Comparison of ENCODE assay signal across 9 mouse cellular contexts in the genomic region with DNA sequence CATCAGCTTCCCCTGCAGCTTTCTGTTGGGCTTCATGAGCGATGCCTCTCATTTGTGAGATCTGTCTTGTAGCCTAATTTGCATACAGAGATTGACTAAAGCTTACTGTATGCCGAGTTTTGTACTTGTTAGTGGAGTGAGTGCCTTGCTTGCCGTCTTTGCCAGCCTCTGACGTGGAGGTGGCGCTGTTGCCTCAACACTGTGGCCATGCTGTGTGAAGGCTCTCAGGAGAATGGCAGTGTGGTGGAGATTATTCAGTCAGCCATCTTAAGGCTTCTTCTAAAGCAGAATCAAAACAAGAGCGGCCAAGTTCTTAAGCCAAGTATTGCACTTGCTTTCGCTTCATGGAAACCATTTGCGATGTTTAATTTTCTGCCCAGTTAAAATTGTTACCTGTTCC. TPM values are rescaled to one million over a fixed set of nuclear protein-coding genes. Genes with fewer than 3 reads are reported as not detected.
DNase-seq lines count a peak whose midpoint lies in the region; ATAC-seq and TF ChIP-seq lines count a peak whose summit lies in the region.
"Had no signal": no experiment of that assay in that cellular context is flagged by ENCODE, and none has a peak within 500 bp of the region (broad histone marks: within the 10 kb centered on the region; RNA-seq: fewer than 3 reads in every experiment).

No protein-coding gene starts in this region.

- peak; percentile 56; the same call in 1 of the 2 replicates for TF ChIP-seq CTCF in cerebellum, adult 2 months (IDR thresholded peaks at IDR 0.05; ENCODE audit: borderline replicate concordance, insufficient read depth, low read depth, low read length)
- TF ChIP-seq CTCF in testis, adult 2 months (IDR thresholded peaks at IDR 0.05; ENCODE audit: control insufficient read depth, insufficient read depth, insufficient replicate concordance, low read depth, low read length) = peak; percentile 49; the same call in 1 of the 2 replicates

- peaks cover 28% of the 10 kb centered on the region for H3K4me1 ChIP-seq in cerebellum, adult 2 months (ENCODE audit: control insufficient read depth, insufficient read depth, low read length)
- 0 out of 2 replicates have a peak, but pooled peaks cover 2% of the 10 kb centered on the region for H3K4me1 ChIP-seq in testis, adult 2 months (ENCODE audit: control insufficient read depth, insufficient read depth, low read length)
- H3K4me1 ChIP-seq in midbrain, embryonic 16.5 days (ENCODE audit: control insufficient read depth, insufficient read depth, low read length) = peaks cover 4% of the 10 kb centered on the region; the same call in 1 of the 2 replicates
- peaks cover 14% of the 10 kb centered on the region for H3K4me1 ChIP-seq in midbrain, embryonic 15.5 days

- H3K9me3 ChIP-seq in midbrain, embryonic 16.5 days (replicated peaks; ENCODE audit: control insufficient read depth, low read length, poor library complexity, severe bottlenecking) = no peaks in the 10 kb centered on the region
- H3K9me3 ChIP-seq in midbrain, embryonic 15.5 days = no peaks in the 10 kb centered on the region
- H3K9me3 ChIP-seq: midbrain, embryonic 12.5 days had no signal

- no peak for TF ChIP-seq POLR2A in cerebellum, adult 2 months (IDR thresholded peaks at IDR 0.05; ENCODE audit: borderline replicate concordance, insufficient read depth, low read length)
- no peak for TF ChIP-seq POLR2A in testis, adult 2 months (IDR thresholded peaks at IDR 0.05; ENCODE audit: control insufficient read depth, low read depth, low read length)

- no peak overlapping the region for H3K9ac ChIP-seq in midbrain, embryonic 16.5 days (ENCODE audit: low read depth, low read length)
- H3K9ac ChIP-seq in midbrain, embryonic 15.5 days = no peak overlapping the region
- H3K9ac ChIP-seq: midbrain, embryonic 12.5 days had no signal

- no peak for ATAC-seq in midbrain, embryonic 16.5 days
- no peak for ATAC-seq in midbrain, embryonic 15.5 days (replicated peaks)

- H3K4me3 ChIP-seq in cerebellum, adult 2 months (replicated peaks; ENCODE audit: insufficient read depth, low read depth, low read length) = no peak overlapping the region
- H3K4me3 ChIP-seq in testis, adult 2 months (ENCODE audit: control insufficient read depth, low read depth, low read length) = no peak overlapping the region
- no peak overlapping the region for H3K4me3 ChIP-seq in midbrain, embryonic 16.5 days (ENCODE audit: low read depth, low read length)
- no peak overlapping the region for H3K4me3 ChIP-seq in midbrain, embryonic 15.5 days
- H3K4me3 ChIP-seq: midbrain, embryonic 12.5 days had no signal

- 73% methylated on average over 8 of the region's 8 CpGs for WGBS in cerebellum, adult 2 months
- 76% methylated on average over 8 of the region's 8 CpGs for WGBS in midbrain, embryonic 16.5 days
- WGBS in midbrain, embryonic 15.5 days = 77% methylated on average over 8 of the region's 8 CpGs

- peak; percentile 51 to 61 for DNase-seq in cerebellum, adult 2 months
- DNase-seq in cerebellum, adult 11 months = no peak
- no peak for DNase-seq in testis, postnatal 14 days (ENCODE audit: low spot score)
- DNase-seq in kidney, postnatal 14 days = peak; percentile 44
- DNase-seq in right cerebral cortex, postnatal 14 days = peak; percentile 62

- H3K36me3 ChIP-seq in testis, adult 2 months (ENCODE audit: control insufficient read depth, insufficient read depth, low read length) = no peaks in the 10 kb centered on the region; the same call in 1 of the 2 replicates
- H3K36me3 ChIP-seq in midbrain, embryonic 16.5 days (ENCODE audit: control insufficient read depth, insufficient read depth, low read length) = peaks cover 3% of the 10 kb centered on the region; the same call in 1 of the 2 replicates
- H3K36me3 ChIP-seq in midbrain, embryonic 15.5 days (replicated peaks) = peaks cover 7% of the 10 kb centered on the region; the same call in 1 of the 2 replicates

- H3K4me2 ChIP-seq in midbrain, embryonic 16.5 days (ENCODE audit: low read length) = no peak overlapping the region
- no peak overlapping the region for H3K4me2 ChIP-seq in midbrain, embryonic 15.5 days
- H3K4me2 ChIP-seq: midbrain, embryonic 12.5 days had no signal

- H3K27me3 ChIP-seq in cerebellum, adult 2 months (ENCODE audit: control insufficient read depth, insufficient read depth, low read length) = no peaks in the 10 kb centered on the region
- H3K27me3 ChIP-seq in testis, adult 2 months (ENCODE audit: control insufficient read depth, insufficient read depth, low read length) = no peaks in the 10 kb centered on the region
- no peaks in the 10 kb centered on the region for H3K27me3 ChIP-seq in midbrain, embryonic 16.5 days (ENCODE audit: control insufficient read depth, insufficient read depth, low read depth, low read length)
- H3K27me3 ChIP-seq in midbrain, embryonic 15.5 days (replicated peaks) = no peaks in the 10 kb centered on the region
- H3K27me3 ChIP-seq: midbrain, embryonic 12.5 days had no signal

- no peak overlapping the region for H3K27ac ChIP-seq in cerebellum, adult 2 months (ENCODE audit: insufficient read depth, low read length)
- no peak overlapping the region for H3K27ac ChIP-seq in testis, adult 2 months (ENCODE audit: control insufficient read depth, insufficient read depth, low read depth, low read length)
- no peak overlapping the region for H3K27ac ChIP-seq in midbrain, embryonic 16.5 days (ENCODE audit: low read length)
- no peak overlapping the region for H3K27ac ChIP-seq in midbrain, embryonic 15.5 days
- H3K27ac ChIP-seq: midbrain, embryonic 12.5 days had no signal

RNA-seq across cellular contexts. Expression of gene Myh10, which starts 59.6 kb away (rescaled TPM):
- 177 and 180 TPM in 2 replicates for polyA plus RNA-seq in cerebellum, adult 2 months (2012; rRNA removed)
- 35.7 and 44.2 TPM in 2 replicates for polyA plus RNA-seq in testis, adult 2 months (2012; rRNA removed)
- 94.9 and 104 TPM in 2 replicates for polyA plus RNA-seq in midbrain, embryonic 16.5 days (2015; fragmentation: Nextera tagmentation; extraction: Ambion mirVana)
- 104 and 109 TPM in 2 replicates for polyA plus RNA-seq in midbrain, embryonic 15.5 days (2015; fragmentation: Nextera tagmentation; extraction: Ambion mirVana)

Comparison
In these comparisons a context has a peak if more than half of its experiments do, and no peak if none do; other contexts are left out.
1. DNase-seq: peak in cerebellum, adult 2 months (2 of 2), kidney, postnatal 14 days (single experiment) and right cerebral cortex, postnatal 14 days (single experiment); none in cerebellum, adult 11 months (single experiment) and testis, postnatal 14 days (single experiment).